Mouse (Mus musculus) megakaryocyte, adult 5-6 weeks (primary cell): ENCODE data around the gene Ccn1. TPM values are rescaled to one million over a fixed set of nuclear protein-coding genes. Genes with fewer than 3 reads are reported as not detected.

Experiments
- ATAC-seq: 2 replicates; pipeline ENCODE4 v1.8.0; 2016; ENCODE audit warnings: mild to moderate bottlenecking, inconsistent platforms; ENCODE audit not compliant: poor library complexity, severe bottlenecking
- total RNA-seq, 2 experiments: library from RNA; stranded (forward) in 1 of 2; stranded (reverse) in 1 of 2; fragments of 153-499, 151-499 nt in 1 of 2; fragments of 221-1000, 200-1000 nt in 1 of 2; gene quantifications; 2 replicates each; pipeline versions ENCODE4 v1.2.3 to v1.2.4; 2015 to 2017

The Ccn1 gene
- total RNA-seq (2015) (not detected in 2 replicates), total RNA-seq (2017) (0.08 and 0.15 TPM in 2 replicates)

GRCm38 (mm10) chr3:145649852-145650202 lies at the start of gene Ccn1:
Ccn1 (minus strand) TSS chr3:145649981.
- no peak for ATAC-seq

- no peak for ATAC-seq
These were observed 43.6 kb upstream of the Ccn1 start for GRCm38 (mm10) chr3:145693361-145693760.

GRCm38 (mm10) chr3:145692037-145692436 lies 42.3 kb upstream of the Ccn1 start:
- no peak for ATAC-seq

GRCm38 (mm10) chr3:145691415-145691814 lies 41.6 kb upstream of the Ccn1 start:
- ATAC-seq, result no peak

- no peak for ATAC-seq
These were observed 39.5 kb upstream of the Ccn1 start for GRCm38 (mm10) chr3:145689271-145689670.

- no peak for ATAC-seq
These were observed 38.1 kb upstream of the Ccn1 start for GRCm38 (mm10) chr3:145687836-145688235.

GRCm38 (mm10) chr3:145684604-145685441 lies 35.0 kb upstream of the Ccn1 start:
- ATAC-seq, result no peak

- ATAC-seq, result no peak
These were observed 34.4 kb upstream of the Ccn1 start for GRCm38 (mm10) chr3:145684201-145684600.

GRCm38 (mm10) chr3:145681348-145681935 lies 31.7 kb upstream of the Ccn1 start:
- ATAC-seq, result no peak

- no peak for ATAC-seq
These were observed 30.9 kb upstream of the Ccn1 start for GRCm38 (mm10) chr3:145680686-145681085.

GRCm38 (mm10) chr3:145676212-145676611 lies 26.4 kb upstream of the Ccn1 start:
- no peak for ATAC-seq

GRCm38 (mm10) chr3:145674815-145675214 lies 25.0 kb upstream of the Ccn1 start:
- no peak for ATAC-seq

GRCm38 (mm10) chr3:145666383-145666782 lies 16.6 kb upstream of the Ccn1 start:
- no peak for ATAC-seq

GRCm38 (mm10) chr3:145656993-145657713 lies 7.4 kb upstream of the Ccn1 start:
- no peak for ATAC-seq

GRCm38 (mm10) chr3:145654944-145655343 lies 5.2 kb upstream of the Ccn1 start:
- no peak for ATAC-seq

GRCm38 (mm10) chr3:145654028-145654427 lies 4.2 kb upstream of the Ccn1 start:
- no peak for ATAC-seq

GRCm38 (mm10) chr3:145653191-145653940 lies 3.6 kb upstream of the Ccn1 start:
- peak; percentile 63 for ATAC-seq

GRCm38 (mm10) chr3:145652322-145653131 lies 2.7 kb upstream of the Ccn1 start:
- ATAC-seq, result no peak

GRCm38 (mm10) chr3:145651978-145652321 lies 2.2 kb upstream of the Ccn1 start:
- no peak for ATAC-seq
